Mouse (Mus musculus): ENCODE results near the gene Adamts9.

- TF ChIP-seq CTCF (conservative IDR thresholded peaks at IDR 0.05; ENCODE audit: insufficient read depth, insufficient read length, low read depth, low read length) (no peak), POLR2A (IDR thresholded peaks at IDR 0.05; ENCODE audit: low read depth, low read length) (no peak)
Measured at GRCm38 (mm10) chr6:92874854-92875253, 68.4 kb downstream of the Adamts9 start.
